Mouse (Mus musculus): ENCODE measurements around the gene Slfn5. TPM values are rescaled to one million over a fixed set of nuclear protein-coding genes. Genes with fewer than 3 reads are reported as not detected.

Slfn5 gene
- 10 to 100 TPM; 28.1 to 34.1 TPM for polyA plus RNA-seq (2017; shearing (Covaris generic))

GRCm38 (mm10) chr11:82950736-82951481, at the start of gene Slfn5:
Gene Slfn5, plus strand, starts transcription at chr11:82951349.

GRCm38 (mm10) chr11:82907651-82908607, 43.2 kb upstream of the Slfn5 start, which contains the start of gene Nle1:
Gene Nle1, minus strand, starts transcription at chr11:82908411.

GRCm38 (mm10) chr11:82910250-82910649, 40.9 kb upstream of the Slfn5 start, which contains the start of gene Unc45b:
Gene Unc45b, plus strand, starts transcription at chr11:82910550.

GRCm38 (mm10) chr11:82991469-82992166, 40.5 kb downstream of the Slfn5 start, which contains the start of gene Slfn9:
Gene Slfn9, minus strand, starts transcription at chr11:82991830.

Other genes starting within 250 kb of the Slfn5 start
- gene Cct6b, start 187.0 kb upstream of the Slfn5 start, polyA plus RNA-seq (2017; shearing (Covaris generic)) = 1 to 10 TPM in 1 of 2 experiments, under 1 TPM in 1; 0.25 to 1.8 TPM
- 10 to 100 TPM; 27.4 to 30.4 TPM for gene Zfp830, start 187.0 kb upstream of the Slfn5 start, polyA plus RNA-seq (2017; shearing (Covaris generic))
- 10 to 100 TPM; 28.6 to 32.2 TPM for gene Lig3, start 170.2 kb upstream of the Slfn5 start, polyA plus RNA-seq (2017; shearing (Covaris generic))
- 10 to 100 TPM; 13.0 to 15.8 TPM for gene Rffl, start 80.1 kb upstream of the Slfn5 start, polyA plus RNA-seq (2017; shearing (Covaris generic))
- gene Rad51d, start 60.7 kb upstream of the Slfn5 start, polyA plus RNA-seq (2017; shearing (Covaris generic)) = 10 to 100 TPM; 30.1 to 32.6 TPM
- gene Fndc8, start 59.2 kb upstream of the Slfn5 start, polyA plus RNA-seq (2017; shearing (Covaris generic)) = under 1 TPM in 1 of 2 experiments, not detected in 1; 0.26 TPM
- 10 to 100 TPM; 23.2 to 33.4 TPM for gene Nle1, start 42.9 kb upstream of the Slfn5 start, polyA plus RNA-seq (2017; shearing (Covaris generic))
- gene Unc45b, start 40.8 kb upstream of the Slfn5 start, polyA plus RNA-seq (2017; shearing (Covaris generic)) = under 1 TPM in 1 of 2 experiments, not detected in 1; 0.23 TPM
- 10 to 100 TPM in 1 of 2 experiments, 1 to 10 TPM in 1; 7.4 to 18.8 TPM for gene Slfn9, start 40.5 kb downstream of the Slfn5 start, polyA plus RNA-seq (2017; shearing (Covaris generic))
- 100 to 1,000 TPM in 1 of 2 experiments, 10 to 100 TPM in 1; 66.2 to 118 TPM for gene Slfn8, start 69.5 kb downstream of the Slfn5 start, polyA plus RNA-seq (2017; shearing (Covaris generic))
- gene Slfn2, start 113.8 kb downstream of the Slfn5 start, polyA plus RNA-seq (2017; shearing (Covaris generic)) = 1,000 to 10,000 TPM in 1 of 2 experiments, 100 to 1,000 TPM in 1; 613 to 1,021 TPM
- gene Slfn1, start 165.5 kb downstream of the Slfn5 start, polyA plus RNA-seq (2017; shearing (Covaris generic)) = 100 to 1,000 TPM; 249 to 553 TPM
- under 1 TPM; 0.29 to 0.31 TPM for gene Slfn4, start 223.8 kb downstream of the Slfn5 start, polyA plus RNA-seq (2017; shearing (Covaris generic))
- gene Slfn3, start 240.0 kb downstream of the Slfn5 start, polyA plus RNA-seq (2017; shearing (Covaris generic)) = 1 to 10 TPM; 4.7 to 6.5 TPM